Mouse (Mus musculus) spleen, postnatal 36 days (tissue): ENCODE measurements around the gene Pbx3.
A peak's percentile ranks its signal among the peaks of the same experiment; 100 is the strongest.

Experiments
- DNase-seq, 2 experiments: peaks; one replicate each; pipeline ENCODE4 v3.0.0; 2022; ENCODE audit warnings: low spot score in 2 of 2, mixed read lengths in 1 of 2

Gene Pbx3

GRCm38 (mm10) chr2:34298202-34298601, 74.7 kb downstream of the Pbx3 start:
- DNase-seq = no peak

GRCm38 (mm10) chr2:34289726-34290125, 83.2 kb downstream of the Pbx3 start:
- no peak for DNase-seq

- no peak for DNase-seq
Observed at GRCm38 (mm10) chr2:34284239-34284638, 88.7 kb downstream of the Pbx3 start.

- DNase-seq = no peak
Observed at GRCm38 (mm10) chr2:34280996-34281395, 91.9 kb downstream of the Pbx3 start.

GRCm38 (mm10) chr2:34279726-34280125, 93.2 kb downstream of the Pbx3 start:
- no peak for DNase-seq

GRCm38 (mm10) chr2:34275630-34276193, 97.2 kb downstream of the Pbx3 start:
- no peak for DNase-seq

- DNase-seq = no peak
Observed at GRCm38 (mm10) chr2:34262046-34262445, 110.9 kb downstream of the Pbx3 start.

GRCm38 (mm10) chr2:34260653-34261076, 112.3 kb downstream of the Pbx3 start:
- no peak for DNase-seq

- no peak for DNase-seq
Observed at GRCm38 (mm10) chr2:34258256-34258655, 114.7 kb downstream of the Pbx3 start.

- DNase-seq = no peak
Observed at GRCm38 (mm10) chr2:34257611-34258010, 115.3 kb downstream of the Pbx3 start.

GRCm38 (mm10) chr2:34256000-34256553, 116.9 kb downstream of the Pbx3 start:
- DNase-seq = no peak

GRCm38 (mm10) chr2:34253627-34254026, 119.3 kb downstream of the Pbx3 start:
- DNase-seq = no peak

GRCm38 (mm10) chr2:34253111-34253510, 119.8 kb downstream of the Pbx3 start:
- DNase-seq = no peak

- no peak for DNase-seq
Observed at GRCm38 (mm10) chr2:34252286-34252685, 120.7 kb downstream of the Pbx3 start.

- no peak for DNase-seq
Observed at GRCm38 (mm10) chr2:34249961-34250658, 122.8 kb downstream of the Pbx3 start.

GRCm38 (mm10) chr2:34249141-34249960, 123.6 kb downstream of the Pbx3 start:
- peak; percentile 3 to 18 for DNase-seq

GRCm38 (mm10) chr2:34240885-34241284, 132.1 kb downstream of the Pbx3 start:
- DNase-seq = no peak

- no peak for DNase-seq
Observed at GRCm38 (mm10) chr2:34239315-34239858, 133.6 kb downstream of the Pbx3 start.

- no peak for DNase-seq
Observed at GRCm38 (mm10) chr2:34235467-34236075, 137.4 kb downstream of the Pbx3 start.

- DNase-seq = no peak
Observed at GRCm38 (mm10) chr2:34234274-34234673, 138.7 kb downstream of the Pbx3 start.

- DNase-seq = no peak
Observed at GRCm38 (mm10) chr2:34233271-34233670, 139.7 kb downstream of the Pbx3 start.

- DNase-seq = no peak
Observed at GRCm38 (mm10) chr2:34227688-34228087, 145.3 kb downstream of the Pbx3 start.
